Comparison of ENCODE assay signal across 18 mouse cellular contexts in the genomic region with DNA sequence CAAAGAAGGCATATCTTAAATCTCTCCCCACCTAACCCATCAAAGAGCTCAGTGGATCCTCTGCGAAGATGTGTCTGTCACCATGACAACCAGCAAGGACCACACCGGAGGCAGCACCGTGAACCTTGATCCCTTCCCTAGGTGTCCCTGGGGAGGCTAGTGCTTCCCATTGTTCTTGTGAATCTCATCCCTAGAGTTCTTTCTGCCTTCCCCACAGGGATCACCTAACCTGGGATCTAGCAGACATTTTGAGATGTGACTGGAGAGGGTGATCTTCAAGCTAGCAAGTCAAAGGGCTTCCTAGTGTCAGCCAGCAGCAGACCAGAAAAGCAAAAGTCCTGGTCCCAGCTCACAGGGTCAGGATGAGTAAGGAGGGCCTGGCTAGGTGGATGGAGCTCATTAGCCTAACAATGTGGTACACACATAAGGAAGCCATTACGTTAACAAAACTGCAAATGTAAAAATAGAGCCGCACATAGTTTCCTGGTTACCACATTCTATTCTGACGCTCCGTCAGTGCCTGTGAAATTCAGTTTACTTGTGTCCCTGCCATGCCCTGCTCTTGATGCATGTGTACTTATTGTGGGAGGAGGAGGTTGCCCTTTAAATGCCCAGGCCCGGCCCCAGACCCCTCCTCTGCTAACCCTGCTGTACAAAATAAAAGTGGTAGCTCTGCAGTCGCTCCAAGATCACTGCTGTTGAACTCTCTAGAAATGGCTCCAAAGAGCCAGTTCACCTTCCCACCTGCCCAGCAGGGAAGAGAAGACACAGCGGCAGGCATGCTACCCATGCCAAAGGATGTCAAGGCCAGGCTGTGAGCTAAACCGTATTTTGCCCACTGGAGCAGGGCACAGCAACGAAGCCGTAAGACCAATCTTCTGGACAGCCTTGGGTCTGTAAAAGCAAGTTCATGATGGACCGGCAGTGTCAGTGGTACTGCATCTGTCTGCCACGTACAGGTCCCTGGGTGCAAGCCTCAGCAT. TPM values are rescaled to one million over a fixed set of nuclear protein-coding genes. Genes with fewer than 3 reads are reported as not detected.
DNase-seq lines count a peak whose midpoint lies in the region; ATAC-seq and TF ChIP-seq lines count a peak whose summit lies in the region.
"Had no signal": no experiment of that assay in that cellular context is flagged by ENCODE, and none has a peak within 500 bp of the region (broad histone marks: within the 10 kb centered on the region; RNA-seq: fewer than 3 reads in every experiment).

No protein-coding gene starts in this region.

- H3K36me3 ChIP-seq in hindbrain, embryonic 13.5 days, result no peaks in the 10 kb centered on the region
- H3K36me3 ChIP-seq in hindbrain, embryonic 12.5 days, result no peaks in the 10 kb centered on the region
- H3K36me3 ChIP-seq in embryonic facial prominence, embryonic 13.5 days, result no peaks in the 10 kb centered on the region
- H3K36me3 ChIP-seq in limb, embryonic 15.5 days, result no peaks in the 10 kb centered on the region
- H3K36me3 ChIP-seq in kidney, embryonic 14.5 days (ENCODE audit: control insufficient read depth, insufficient read depth, low read length), result no peaks in the 10 kb centered on the region; the same call in 1 of the 2 replicates
- H3K36me3 ChIP-seq in lung, postnatal 0 days (ENCODE audit: insufficient read depth, low read length), result 0 out of 2 replicates have a peak, but pooled peaks cover 4% of the 10 kb centered on the region

- peak; percentile 58 for DNase-seq in R1 (ENCODE audit: low read depth, low spot score)
- DNase-seq in lung, postnatal 0 days (ENCODE audit: low spot score), result no peak
- DNase-seq: adrenal gland, postnatal 14 days; cerebellum, adult 9-10 months; embryo, embryonic 11 days; gastrocnemius, postnatal 10 days; kidney, postnatal 36 days; left cerebral cortex, postnatal 4 days; lung, postnatal 14 days; right cerebral cortex, postnatal 14 days had no signal

- no peaks in the 10 kb centered on the region for H3K27me3 ChIP-seq in hindbrain, embryonic 13.5 days
- no peaks in the 10 kb centered on the region for H3K27me3 ChIP-seq in hindbrain, embryonic 12.5 days
- H3K27me3 ChIP-seq in embryonic facial prominence, embryonic 13.5 days, result no peaks in the 10 kb centered on the region
- H3K27me3 ChIP-seq in limb, embryonic 15.5 days, result no peaks in the 10 kb centered on the region
- H3K27me3 ChIP-seq in kidney, embryonic 14.5 days (ENCODE audit: control insufficient read depth, insufficient read depth, low read length), result no peaks in the 10 kb centered on the region
- H3K27me3 ChIP-seq in lung, postnatal 0 days (replicated peaks; ENCODE audit: insufficient read depth, low read length), result no peaks in the 10 kb centered on the region

- H3K9ac ChIP-seq in hindbrain, embryonic 13.5 days, result 0 out of 2 replicates have a peak overlapping the region, but pooled peaks have one; percentile 29
- H3K9ac ChIP-seq in hindbrain, embryonic 12.5 days, result no peak overlapping the region
- H3K9ac ChIP-seq in embryonic facial prominence, embryonic 13.5 days, result no peak overlapping the region
- H3K9ac ChIP-seq in limb, embryonic 15.5 days, result no peak overlapping the region
- H3K9ac ChIP-seq in kidney, embryonic 14.5 days (ENCODE audit: low read depth, low read length), result no peak overlapping the region
- H3K9ac ChIP-seq in lung, postnatal 0 days (replicated peaks; ENCODE audit: low read depth), result no peak overlapping the region
- H3K9ac ChIP-seq: liver, embryonic 14.5 days had no signal

- no peak for TF ChIP-seq CTCF in lung, postnatal 0 days (IDR thresholded peaks at IDR 0.05)

- H3K4me1 ChIP-seq in hindbrain, embryonic 13.5 days (replicated peaks), result peaks cover 65% of the 10 kb centered on the region
- peaks cover 46% of the 10 kb centered on the region for H3K4me1 ChIP-seq in hindbrain, embryonic 12.5 days
- peaks cover 40% of the 10 kb centered on the region for H3K4me1 ChIP-seq in embryonic facial prominence, embryonic 13.5 days
- peaks cover 13% of the 10 kb centered on the region for H3K4me1 ChIP-seq in limb, embryonic 15.5 days
- H3K4me1 ChIP-seq in kidney, embryonic 14.5 days (ENCODE audit: control insufficient read depth, insufficient read depth, low read length), result no peaks in the 10 kb centered on the region
- no peaks in the 10 kb centered on the region for H3K4me1 ChIP-seq in lung, postnatal 0 days (ENCODE audit: insufficient read depth, low read depth, low read length)

- no peak for ATAC-seq in hindbrain, embryonic 13.5 days (ENCODE audit: low FRiP score)
- ATAC-seq in hindbrain, embryonic 12.5 days (ENCODE audit: low FRiP score), result no peak
- ATAC-seq in embryonic facial prominence, embryonic 13.5 days (ENCODE audit: insufficient number of reproducible peaks, insufficient read depth, low FRiP score, low TSS enrichment, low read depth), result no peak
- ATAC-seq in limb, embryonic 15.5 days (ENCODE audit: insufficient number of reproducible peaks, low FRiP score, low TSS enrichment, low read depth), result no peak
- ATAC-seq in kidney, embryonic 14.5 days (ENCODE audit: low FRiP score, low TSS enrichment), result no peak
- ATAC-seq in lung, postnatal 0 days, result no peak
- ATAC-seq: intestine, postnatal 0 days had no signal

- no peak for TF ChIP-seq EP300 in lung, postnatal 0 days (IDR thresholded peaks at IDR 0.05)

- no peak overlapping the region for H3K4me2 ChIP-seq in hindbrain, embryonic 13.5 days
- no peak overlapping the region for H3K4me2 ChIP-seq in hindbrain, embryonic 12.5 days (replicated peaks)
- H3K4me2 ChIP-seq in embryonic facial prominence, embryonic 13.5 days, result no peak overlapping the region
- H3K4me2 ChIP-seq in limb, embryonic 15.5 days, result no peak overlapping the region
- no peak overlapping the region for H3K4me2 ChIP-seq in kidney, embryonic 14.5 days (replicated peaks; ENCODE audit: low read depth, low read length)
- H3K4me2 ChIP-seq in lung, postnatal 0 days (replicated peaks; ENCODE audit: low read depth, low read length), result no peak overlapping the region

- H3K27ac ChIP-seq in hindbrain, embryonic 13.5 days, result no peak overlapping the region; the same call in 1 of the 2 replicates
- H3K27ac ChIP-seq in hindbrain, embryonic 12.5 days, result no peak overlapping the region
- peak overlapping the region; percentile 48; the same call in 1 of the 2 replicates for H3K27ac ChIP-seq in embryonic facial prominence, embryonic 13.5 days
- H3K27ac ChIP-seq in limb, embryonic 15.5 days, result peak overlapping the region; percentile 9; the same call in 1 of the 2 replicates
- H3K27ac ChIP-seq in kidney, embryonic 14.5 days (ENCODE audit: low read depth, low read length), result no peak overlapping the region
- no peak overlapping the region for H3K27ac ChIP-seq in lung, postnatal 0 days (ENCODE audit: low read length)
- H3K27ac ChIP-seq: heart, embryonic 10.5 days; liver, embryonic 14.5 days had no signal

- WGBS in hindbrain, embryonic 13.5 days, result 51% methylated on average over 15 of the region's 15 CpGs
- 54% methylated on average over 15 of the region's 15 CpGs for WGBS in hindbrain, embryonic 12.5 days
- WGBS in embryonic facial prominence, embryonic 13.5 days, result 44% methylated on average over 15 of the region's 15 CpGs
- WGBS in limb, embryonic 15.5 days, result 46% methylated on average over 15 of the region's 15 CpGs
- 70% methylated on average over 15 of the region's 15 CpGs for WGBS in kidney, embryonic 14.5 days
- WGBS in lung, postnatal 0 days, result 64% methylated on average over 15 of the region's 15 CpGs

- no peak overlapping the region for H3K4me3 ChIP-seq in hindbrain, embryonic 13.5 days
- H3K4me3 ChIP-seq in hindbrain, embryonic 12.5 days, result no peak overlapping the region
- no peak overlapping the region for H3K4me3 ChIP-seq in embryonic facial prominence, embryonic 13.5 days
- H3K4me3 ChIP-seq in limb, embryonic 15.5 days, result no peak overlapping the region
- no peak overlapping the region for H3K4me3 ChIP-seq in kidney, embryonic 14.5 days (ENCODE audit: low read length)
- H3K4me3 ChIP-seq in lung, postnatal 0 days (ENCODE audit: low read depth, low read length), result no peak overlapping the region
- H3K4me3 ChIP-seq: heart, embryonic 10.5 days had no signal

- no peaks in the 10 kb centered on the region for H3K9me3 ChIP-seq in hindbrain, embryonic 13.5 days
- no peaks in the 10 kb centered on the region for H3K9me3 ChIP-seq in hindbrain, embryonic 12.5 days (replicated peaks)
- H3K9me3 ChIP-seq in embryonic facial prominence, embryonic 13.5 days, result no peaks in the 10 kb centered on the region
- no peaks in the 10 kb centered on the region for H3K9me3 ChIP-seq in limb, embryonic 15.5 days
- no peaks in the 10 kb centered on the region for H3K9me3 ChIP-seq in kidney, embryonic 14.5 days (ENCODE audit: control insufficient read depth, low read length)
- H3K9me3 ChIP-seq in lung, postnatal 0 days (ENCODE audit: low read length), result no peaks in the 10 kb centered on the region
- H3K9me3 ChIP-seq: heart, embryonic 10.5 days had no signal

RNA-seq across cellular contexts. Expression of a gene that starts 6.8 kb away (rescaled TPM):
- polyA plus RNA-seq in hindbrain, embryonic 13.5 days (2015; fragmentation: Nextera tagmentation; extraction: Ambion mirVana), result 42.3 and 42.6 TPM in 2 replicates
- polyA plus RNA-seq in hindbrain, embryonic 12.5 days (2016; fragmentation: Nextera tagmentation; extraction: Ambion mirVana), result 35.9 and 41.0 TPM in 2 replicates
- polyA plus RNA-seq in embryonic facial prominence, embryonic 13.5 days (2015; fragmentation: Nextera tagmentation; extraction: Ambion mirVana), result 11.6 and 12.9 TPM in 2 replicates
- 10.4 and 10.6 TPM in 2 replicates for polyA plus RNA-seq in limb, embryonic 15.5 days (2015; fragmentation: Nextera tagmentation; extraction: Ambion mirVana)
- 12.1 and 23.7 TPM in 2 replicates for polyA plus RNA-seq in kidney, embryonic 14.5 days (2014; fragmentation: Nextera tagmentation; extraction: Ambion mirVana)
- polyA plus RNA-seq in lung, postnatal 0 days (2015; fragmentation: Nextera tagmentation; extraction: Ambion mirVana), result 5.7 and 6.1 TPM in 2 replicates

Comparison
In these comparisons a context has a peak if more than half of its experiments do, and no peak if none do; other contexts are left out.
1. H3K27ac ChIP-seq: peak in embryonic facial prominence, embryonic 13.5 days (single experiment) and limb, embryonic 15.5 days (single experiment); none in hindbrain, embryonic 13.5 days (single experiment), hindbrain, embryonic 12.5 days (single experiment), kidney, embryonic 14.5 days (single experiment) and lung, postnatal 0 days (single experiment).